Mouse (Mus musculus) testis, postnatal 10 days (tissue): ENCODE measurements around the gene Tmem178b.

ENCODE experiments used
- DNase-seq: peaks from one replicate; pipeline ENCODE4 v3.0.0; 2021; ENCODE audit warnings: low spot score

The Tmem178b gene

GRCm38 (mm10) chr6:40300707-40301106 lies 427.6 kb downstream of the Tmem178b start:
- DNase-seq: no peak

- DNase-seq: peak; percentile 71
Measured at GRCm38 (mm10) chr6:40303379-40303778, 430.3 kb downstream of the Tmem178b start.
